Mouse (Mus musculus): ENCODE results near the gene Ing1.
A peak's percentile ranks its signal among the peaks of the same experiment; 100 is the strongest.

Gene Ing1

DNA sequence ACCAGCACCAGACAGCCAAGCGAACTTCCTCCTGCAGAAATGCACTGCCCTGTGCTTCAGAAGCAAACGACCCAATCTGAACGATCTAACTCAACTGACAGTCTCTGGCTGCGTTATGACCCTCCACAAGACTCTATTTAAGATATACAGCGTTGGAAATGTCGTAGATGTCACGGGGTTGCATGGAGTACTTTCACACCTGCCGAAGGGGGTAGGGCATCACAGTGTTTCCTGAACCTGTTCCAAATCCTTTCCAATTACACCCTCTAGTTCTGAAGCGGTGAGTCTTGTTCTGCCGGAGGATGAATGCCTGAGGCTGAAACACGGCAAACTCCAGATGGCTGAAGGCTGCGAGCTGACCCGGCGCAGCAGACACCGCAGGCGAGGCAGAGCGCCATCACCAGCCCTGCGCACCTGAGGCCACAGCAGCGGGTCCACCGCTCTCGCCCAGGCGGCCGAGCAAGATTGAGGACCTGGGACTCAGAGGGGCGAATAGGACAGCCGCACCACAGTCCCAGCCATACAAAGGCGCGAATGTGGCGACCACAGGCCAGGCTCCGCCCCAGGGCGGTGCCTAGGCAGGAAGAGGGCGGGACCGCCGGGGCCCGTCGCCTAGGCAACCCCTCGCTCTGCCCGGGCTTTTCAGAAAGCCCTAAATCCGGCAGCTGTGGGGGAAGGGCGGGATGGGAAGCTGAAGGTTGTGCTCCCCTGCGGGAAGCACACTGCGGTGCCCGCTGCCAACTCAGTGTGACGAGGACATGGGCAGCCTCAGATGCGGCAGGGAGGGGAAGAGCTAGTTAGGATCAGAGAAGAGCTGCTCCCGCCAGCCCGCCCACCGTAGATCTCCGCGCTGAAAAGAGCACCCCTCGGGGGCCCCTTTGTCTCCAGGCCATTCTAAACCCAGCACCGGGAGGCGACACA is at the start of gene Ing1:
Gene Ing1 (plus strand): TSS at position 773 of the 921 bp plus-strand sequence.
- peak; percentile 95 for DNase-seq (ENCODE audit: low read depth, low spot score)

DNA sequence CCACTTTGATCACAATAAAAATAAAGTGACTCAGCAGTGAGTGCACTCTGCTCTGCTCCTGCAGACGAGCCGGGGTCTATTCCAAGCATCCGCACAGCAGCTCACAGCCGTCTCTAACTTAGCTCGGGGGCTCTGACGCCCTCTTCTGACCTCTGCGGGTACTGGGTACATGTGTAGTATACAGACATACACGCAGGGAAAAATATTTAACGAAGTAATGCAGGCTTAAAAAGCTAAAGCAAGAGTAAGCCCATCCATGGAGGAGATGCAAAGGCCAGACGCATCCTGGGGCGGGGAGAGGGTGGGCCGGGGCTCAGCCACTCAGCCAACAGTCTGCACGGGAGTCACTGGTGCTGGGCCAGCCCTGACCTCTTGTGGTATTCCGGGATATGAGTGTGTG is 49.3 kb upstream of the Ing1 start:
- DNase-seq (ENCODE audit: low read depth, low spot score) = no peak

DNA sequence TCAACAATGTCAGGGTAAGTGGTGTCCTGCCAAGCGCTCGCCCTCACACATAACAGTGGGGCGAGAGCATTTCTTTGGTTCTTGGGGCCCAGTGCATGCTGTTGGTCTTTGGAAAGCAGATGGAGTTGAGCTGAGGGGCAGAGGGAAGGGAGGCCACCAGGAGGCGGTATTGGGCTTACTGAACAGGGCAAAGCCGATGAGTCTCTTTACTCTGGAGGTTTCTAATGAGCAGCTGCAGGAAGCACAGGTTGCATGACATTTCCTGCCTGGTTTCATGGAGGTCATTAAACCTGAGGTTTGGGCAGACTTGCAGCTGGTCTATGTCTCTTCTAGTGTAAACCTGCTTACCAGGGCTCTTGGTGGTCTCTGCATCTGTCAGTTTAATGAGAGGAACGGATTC is 48.6 kb upstream of the Ing1 start:
- no peak for DNase-seq (ENCODE audit: low read depth, low spot score)

DNA sequence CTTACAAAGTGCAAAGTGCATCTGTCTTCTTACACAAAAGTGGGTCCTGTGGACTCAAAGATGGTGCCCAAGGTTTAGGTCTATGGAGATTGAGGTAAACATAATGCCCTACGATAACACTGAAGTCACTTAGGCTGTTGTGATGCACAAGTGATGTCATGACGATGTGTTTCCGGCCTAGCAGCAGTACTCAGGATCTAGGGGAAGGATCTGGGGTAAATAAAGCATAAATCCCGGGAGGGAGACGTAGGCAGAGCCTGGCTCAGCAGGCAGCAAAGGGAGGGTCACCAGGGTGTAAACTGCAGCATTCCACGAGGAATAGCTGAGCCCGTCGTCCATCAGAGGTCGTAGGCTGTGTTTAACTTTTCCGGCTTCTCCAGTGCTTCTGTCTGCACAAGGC is 46.5 kb upstream of the Ing1 start:
- no peak for DNase-seq (ENCODE audit: low read depth, low spot score)

DNA sequence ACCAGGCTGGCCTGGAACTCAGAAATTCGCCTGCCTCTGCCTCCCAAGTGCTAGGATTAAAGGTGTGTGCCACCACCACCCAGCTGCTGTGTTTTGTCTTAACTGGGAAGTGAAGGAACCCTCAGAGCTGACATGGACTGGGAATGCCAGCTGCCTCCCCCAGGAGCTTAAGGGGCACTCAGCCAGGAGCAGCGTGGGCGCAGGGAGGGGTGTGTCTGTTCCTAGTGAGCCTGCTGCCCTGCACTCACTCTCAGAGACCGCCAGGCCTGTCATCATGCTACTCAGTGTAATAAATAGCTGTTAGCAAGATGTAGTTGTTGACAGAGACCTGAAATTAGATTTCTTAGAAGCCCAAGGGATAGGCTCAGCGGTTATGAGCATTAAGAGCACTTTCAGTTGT is 44.4 kb upstream of the Ing1 start:
- DNase-seq (ENCODE audit: low read depth, low spot score) = no peak

DNA sequence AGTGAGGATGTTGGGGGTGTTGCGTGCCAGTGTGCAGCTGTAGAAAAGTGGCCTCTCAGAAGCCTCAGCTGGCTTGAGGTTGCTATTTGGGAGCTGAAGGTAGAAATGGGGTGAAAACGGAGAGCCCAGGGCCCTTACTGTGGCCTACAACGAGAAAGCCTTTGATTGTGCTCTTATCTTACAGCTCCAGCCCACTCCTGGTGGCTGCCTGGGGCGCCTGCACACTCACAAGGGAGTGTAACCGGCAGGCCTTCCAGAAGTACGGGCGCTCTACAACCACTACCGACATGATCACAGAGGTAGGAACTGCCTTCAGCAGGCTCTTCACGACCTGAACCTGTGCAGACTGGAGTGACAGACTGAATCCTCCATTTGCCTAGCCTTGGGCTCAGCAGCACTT is 42.7 kb upstream of the Ing1 start:
- DNase-seq (ENCODE audit: low read depth, low spot score) = no peak

DNA sequence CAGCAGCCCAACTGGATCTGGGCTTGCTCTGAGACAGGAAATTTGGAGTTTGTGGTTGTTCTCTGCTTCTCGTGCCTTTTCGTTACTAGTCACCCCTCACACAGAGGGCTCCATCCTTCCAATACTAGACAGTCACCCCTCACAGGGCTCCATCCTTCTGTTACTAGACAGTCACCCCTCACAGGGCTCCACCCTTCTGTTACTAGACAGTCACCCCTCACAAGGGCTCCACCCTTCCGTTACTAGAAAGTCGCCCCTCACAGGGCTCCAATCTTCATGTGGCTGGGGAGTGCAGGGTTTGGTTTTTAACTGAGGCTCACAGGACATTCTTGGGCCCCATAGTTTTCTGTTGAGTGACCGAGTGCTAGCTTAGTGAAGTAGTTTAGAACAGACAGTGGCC is 42.1 kb upstream of the Ing1 start:
- no peak for DNase-seq (ENCODE audit: low read depth, low spot score)

DNA sequence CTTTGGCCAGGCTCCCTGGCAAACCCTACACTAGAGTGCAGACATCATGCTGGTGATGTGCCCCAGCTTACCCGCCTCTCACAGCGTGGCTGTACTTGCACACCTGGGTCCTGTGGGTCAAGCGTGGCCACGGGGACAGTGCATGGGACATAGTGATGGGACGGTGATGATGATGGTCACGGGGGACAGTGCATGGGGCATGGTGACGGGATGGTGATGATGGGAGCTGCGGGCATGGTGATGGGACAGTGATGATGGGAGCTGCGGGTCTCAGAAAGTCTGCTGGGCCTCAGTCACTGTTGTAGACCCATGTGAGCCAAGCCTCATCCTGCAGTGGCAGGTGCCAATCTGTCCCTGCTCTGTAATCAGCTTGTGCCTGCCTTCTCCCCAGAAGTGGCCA is 39.1 kb upstream of the Ing1 start:
- DNase-seq (ENCODE audit: low read depth, low spot score) = no peak

DNA sequence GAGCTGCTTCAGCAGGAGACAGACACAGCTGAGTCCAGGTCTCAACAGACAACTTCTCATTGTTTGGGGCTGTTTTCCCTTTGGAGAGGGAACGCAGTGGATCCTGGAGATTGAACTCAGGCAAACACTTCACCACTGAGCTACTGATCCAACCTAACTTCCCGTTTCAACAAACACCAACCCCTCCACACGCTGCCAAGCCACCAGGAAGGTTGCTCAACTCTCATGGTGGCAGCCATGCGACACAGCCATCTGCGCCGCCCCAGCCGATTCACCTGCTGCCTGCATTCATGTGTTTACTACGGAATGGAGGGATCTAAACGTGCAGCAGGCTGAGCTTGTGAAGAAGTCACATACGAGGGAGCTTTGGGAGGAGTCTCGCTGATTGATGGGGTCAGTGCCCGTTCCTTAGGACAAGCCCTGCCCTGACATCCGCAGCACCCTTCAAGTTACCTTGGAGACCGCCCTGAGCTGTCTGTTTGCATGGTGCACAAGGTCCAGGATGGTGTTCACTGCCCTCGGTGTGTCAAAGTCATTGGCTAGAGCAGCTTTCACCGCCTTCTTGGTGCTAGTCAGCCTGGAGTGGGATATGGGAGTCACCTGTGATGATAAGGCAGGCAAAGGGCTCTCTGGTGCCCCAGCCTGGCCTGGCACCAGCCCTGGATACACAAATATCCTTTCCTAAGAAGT is 37.9 kb upstream of the Ing1 start:
- no peak for DNase-seq (ENCODE audit: low read depth, low spot score)

DNA sequence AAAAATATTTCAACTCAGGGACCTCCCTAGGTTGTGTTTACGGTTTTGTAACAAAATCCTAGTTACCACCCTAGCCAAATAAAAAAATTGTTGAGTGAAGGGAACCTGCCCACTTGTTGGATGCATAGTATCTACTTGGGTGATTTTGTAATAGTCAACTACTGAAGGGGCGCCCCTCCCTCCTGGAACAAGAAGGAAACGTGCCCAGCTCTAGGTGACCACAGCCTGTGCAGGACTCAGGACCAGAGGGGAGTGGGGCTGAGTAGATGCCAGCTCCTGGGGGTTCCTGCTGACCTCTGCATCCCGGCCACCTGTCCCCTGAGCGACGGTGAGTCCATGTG is 37.3 kb upstream of the Ing1 start:
- DNase-seq (ENCODE audit: low read depth, low spot score) = no peak

DNA sequence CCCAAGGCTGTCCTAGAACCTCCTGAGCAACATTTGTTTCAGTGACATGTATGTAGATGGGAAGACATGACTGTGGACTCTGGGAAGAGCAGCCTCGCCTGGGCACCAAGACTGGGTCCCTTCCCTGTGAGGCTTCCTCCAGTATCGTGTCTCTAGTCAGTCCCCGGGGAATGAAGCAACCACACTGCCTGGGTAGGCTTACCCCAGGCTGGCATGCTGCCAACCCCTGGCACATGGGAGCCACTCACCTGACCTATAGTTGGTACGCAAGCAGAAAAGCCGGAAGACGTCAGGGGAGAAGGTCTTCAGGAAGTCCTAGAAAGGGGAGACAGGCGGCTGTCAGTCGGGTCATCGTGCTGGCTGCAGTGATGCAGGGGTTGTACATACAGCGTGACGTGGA is 36.7 kb upstream of the Ing1 start:
- no peak for DNase-seq (ENCODE audit: low read depth, low spot score)

DNA sequence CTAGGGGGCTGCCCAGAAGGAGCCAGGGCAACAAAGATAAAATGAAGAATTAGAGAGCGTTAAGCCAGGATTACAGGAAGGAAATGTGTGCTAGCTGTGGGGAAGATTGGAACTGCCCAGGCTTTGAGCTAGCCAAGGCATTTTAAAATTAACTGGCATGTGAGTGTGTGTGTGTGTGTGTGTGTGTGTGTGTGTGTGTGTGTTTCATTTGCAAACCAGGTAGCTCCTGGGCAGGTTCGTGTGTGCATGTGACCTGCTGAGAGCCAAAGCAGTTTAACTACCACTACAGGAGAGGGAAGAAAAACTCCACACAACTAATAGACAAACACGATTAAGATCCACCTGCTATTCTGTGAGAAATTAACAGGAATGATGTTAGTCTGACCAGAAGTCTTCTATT is 32.0 kb upstream of the Ing1 start:
- no peak for DNase-seq (ENCODE audit: low read depth, low spot score)

DNA sequence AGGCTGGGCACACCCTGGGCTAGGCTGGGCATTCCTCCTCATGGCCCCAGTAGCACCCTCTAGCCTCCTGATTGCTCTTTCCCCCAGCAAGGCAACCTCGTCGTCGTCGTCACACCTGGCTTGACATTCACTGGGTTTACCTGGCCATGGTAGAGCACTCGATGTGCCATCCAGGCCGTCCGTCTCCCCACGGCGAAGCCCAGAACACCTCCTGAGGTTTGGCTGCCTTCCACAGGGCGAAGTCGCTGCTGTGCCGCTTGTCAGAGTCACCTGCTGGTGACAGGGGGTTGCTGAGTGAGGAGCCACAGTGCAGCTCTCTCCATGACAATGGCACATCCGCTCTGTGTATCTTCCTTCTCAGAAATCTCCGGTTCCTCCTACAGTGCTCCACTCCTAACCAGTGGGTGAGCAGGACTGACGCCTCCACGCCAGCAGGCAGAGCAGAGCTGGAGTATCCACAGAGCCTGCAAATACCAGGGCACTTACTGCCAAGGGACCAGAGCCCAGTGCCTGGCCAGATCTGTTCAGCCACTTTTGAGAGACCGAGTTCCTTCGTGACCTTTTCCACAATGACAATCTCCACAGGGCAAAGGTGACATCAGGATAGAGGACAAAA is 25.1 kb upstream of the Ing1 start:
- no peak for DNase-seq (ENCODE audit: low read depth, low spot score)

DNA sequence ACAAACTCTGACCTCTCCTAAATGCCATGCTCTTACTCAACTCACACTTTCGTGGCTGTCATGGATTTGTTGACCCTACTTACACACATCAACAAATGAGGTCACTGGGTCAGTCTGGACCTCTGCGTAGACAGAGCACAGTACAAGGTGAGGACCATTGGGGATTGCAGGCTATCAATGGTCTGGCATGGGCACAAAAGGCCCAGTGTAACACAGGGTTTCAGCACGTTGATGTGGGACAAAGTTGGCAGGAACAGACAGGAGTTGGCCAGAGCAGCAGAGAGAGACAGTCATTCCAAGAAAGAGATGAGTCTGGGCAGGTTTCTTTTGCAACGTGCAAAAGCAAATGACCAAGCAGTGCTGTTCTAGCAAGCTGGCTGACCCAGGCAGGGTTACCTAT is 24.5 kb upstream of the Ing1 start:
- DNase-seq (ENCODE audit: low read depth, low spot score) = no peak

DNA sequence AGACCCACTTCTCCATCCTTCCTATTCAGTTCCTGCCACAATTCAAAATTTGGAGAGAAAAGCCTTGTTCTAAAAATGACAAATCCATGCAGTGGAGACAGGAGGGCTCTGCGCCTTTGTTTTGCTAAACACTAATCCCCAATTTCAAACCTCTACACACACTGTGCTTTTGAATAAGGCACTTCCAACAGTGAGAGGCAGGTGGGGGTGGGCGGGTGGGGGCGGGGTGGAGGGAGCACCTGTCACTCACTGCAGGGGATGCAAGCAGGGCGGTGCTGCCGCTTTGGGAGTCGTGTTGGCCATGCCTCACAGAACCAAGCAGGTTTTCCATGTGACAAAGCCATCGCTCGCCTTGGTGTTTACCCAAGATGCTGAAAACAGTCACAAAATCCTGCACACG is 20.9 kb upstream of the Ing1 start:
- no peak for DNase-seq (ENCODE audit: low read depth, low spot score)

DNA sequence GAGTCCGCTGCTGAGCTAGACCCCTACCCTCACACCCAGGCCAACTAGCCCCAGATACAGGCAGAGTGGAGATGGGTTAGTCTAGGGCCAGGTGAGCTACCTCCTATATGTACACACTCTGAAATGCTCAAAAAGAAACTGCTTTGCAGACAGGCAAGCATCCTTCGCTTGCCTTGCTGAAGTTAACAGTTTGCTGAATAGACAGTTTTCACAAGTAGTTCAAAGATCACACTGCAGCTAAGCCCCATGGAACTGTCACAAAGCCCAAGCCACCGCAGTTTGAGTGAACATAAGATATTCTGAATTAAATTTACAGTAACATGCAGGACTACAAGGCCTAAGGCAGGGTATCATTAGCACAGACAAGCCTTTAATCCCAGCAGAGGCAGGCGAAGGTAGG is 16.3 kb upstream of the Ing1 start:
- DNase-seq (ENCODE audit: low read depth, low spot score) = no peak

DNA sequence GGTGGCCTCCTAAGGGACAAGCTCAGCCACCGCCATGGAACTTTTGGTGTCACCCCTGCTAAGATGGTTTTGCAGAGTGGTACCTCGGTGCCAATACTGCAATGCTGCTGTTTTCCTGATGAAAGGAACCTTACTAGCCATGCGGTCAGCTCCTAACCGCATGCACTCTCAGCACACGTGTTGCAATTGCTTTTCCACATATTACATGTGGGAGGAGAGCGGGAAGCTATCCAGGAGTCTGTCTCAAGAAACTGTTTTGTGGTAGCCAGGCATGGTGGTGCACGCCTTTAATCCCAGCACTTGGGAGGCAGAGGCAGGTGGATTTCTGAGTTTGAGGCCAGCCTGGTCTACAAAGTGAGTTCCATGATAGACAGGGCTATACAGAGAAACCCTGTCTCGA is 15.2 kb upstream of the Ing1 start:
- no peak for DNase-seq (ENCODE audit: low read depth, low spot score)

DNA sequence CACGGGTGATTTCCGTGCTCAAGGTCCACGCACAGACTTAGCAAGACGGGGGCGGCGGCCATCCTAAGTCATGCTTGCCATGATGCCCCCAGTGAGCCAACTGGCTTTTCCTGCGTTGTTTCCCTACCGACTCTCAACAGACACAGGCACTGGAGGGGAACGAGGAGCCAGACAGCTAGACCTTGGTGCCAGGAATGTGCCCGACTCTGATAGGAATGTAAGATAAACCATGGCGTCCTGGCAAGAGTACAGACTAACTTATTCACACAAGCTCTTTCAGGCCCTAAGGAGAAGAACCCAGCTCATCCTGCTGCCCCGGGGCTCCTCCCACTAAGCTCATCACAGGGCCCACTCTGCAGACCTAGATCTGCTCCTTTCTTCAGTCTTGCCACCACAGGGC is 13.3 kb upstream of the Ing1 start:
- no peak for DNase-seq (ENCODE audit: low read depth, low spot score)

DNA sequence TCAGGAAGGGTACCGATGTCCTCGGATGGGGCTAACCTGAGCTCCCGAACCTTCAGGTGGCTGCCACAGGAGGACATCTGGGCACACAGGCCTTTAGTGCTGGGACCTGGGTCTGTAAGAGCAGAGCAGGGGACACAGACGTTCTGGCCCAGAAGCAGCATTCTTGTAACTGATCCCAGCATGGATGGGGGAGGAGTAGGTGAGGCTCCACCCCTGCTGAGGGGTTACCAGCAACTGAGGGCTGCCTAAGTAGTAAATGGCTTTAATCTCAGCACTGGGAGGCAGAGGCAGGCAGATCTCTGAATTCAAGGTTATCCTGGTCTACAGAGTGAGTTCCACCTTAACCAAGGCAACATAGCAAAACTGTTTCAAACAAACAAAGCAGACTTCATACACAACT is 12.5 kb upstream of the Ing1 start:
- DNase-seq (ENCODE audit: low read depth, low spot score) = no peak

DNA sequence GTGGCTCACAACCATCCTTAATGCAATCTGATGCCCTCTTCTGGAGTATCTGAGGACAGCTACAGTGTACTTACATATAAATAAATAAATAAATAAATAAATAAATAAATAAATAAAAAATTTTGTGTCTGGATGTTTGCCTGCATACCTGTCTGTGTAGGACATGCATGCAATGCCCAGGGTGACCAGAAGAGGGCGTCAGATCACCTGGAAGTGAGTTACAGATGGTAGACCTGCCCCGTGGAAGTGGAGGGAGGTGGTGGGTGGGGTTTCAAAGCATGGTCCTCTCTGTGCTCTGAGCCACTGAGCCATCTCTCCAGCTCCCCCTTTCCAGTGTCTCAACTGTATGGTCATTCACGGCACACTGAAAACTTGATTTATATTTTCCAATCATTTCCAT is 11.0 kb upstream of the Ing1 start:
- no peak for DNase-seq (ENCODE audit: low read depth, low spot score)

DNA sequence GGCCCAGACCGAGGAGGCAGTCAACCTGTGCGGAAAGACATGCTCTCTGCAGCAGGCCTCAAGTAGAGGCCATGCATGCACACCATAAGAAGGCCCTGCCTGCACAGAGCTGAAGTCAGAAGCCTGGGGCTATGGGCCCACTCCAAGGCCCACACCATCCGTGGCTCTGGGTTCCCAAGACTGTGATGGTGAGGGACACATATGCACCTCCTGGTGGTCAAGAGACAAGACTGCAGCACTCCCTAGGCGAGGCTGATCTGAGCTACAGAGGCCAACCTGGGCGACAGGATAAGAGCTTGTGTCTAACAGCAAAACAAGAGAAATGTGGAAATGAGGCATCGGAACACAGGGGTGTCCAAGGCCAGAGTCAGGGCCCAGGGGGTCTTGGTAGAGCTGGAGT is 8.3 kb upstream of the Ing1 start:
- DNase-seq (ENCODE audit: low read depth, low spot score) = no peak

DNA sequence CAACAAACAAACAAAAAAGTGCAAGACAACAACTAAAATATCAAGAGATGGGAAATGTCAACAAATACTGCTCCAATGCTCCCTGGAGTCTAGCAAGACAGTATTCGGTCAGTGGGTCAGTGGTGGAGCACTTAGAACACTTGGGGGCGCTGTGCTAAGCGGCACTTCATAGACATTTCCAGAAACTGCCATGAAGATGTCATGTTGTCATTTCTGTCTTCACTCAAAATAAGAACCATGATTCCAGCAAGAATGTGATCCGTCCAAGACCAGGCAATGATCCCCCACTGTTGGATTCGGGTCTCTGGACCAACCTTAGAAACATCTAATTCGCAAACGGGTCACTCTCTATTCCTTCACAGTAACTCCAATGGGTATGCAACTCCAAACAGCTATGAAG is 5.7 kb upstream of the Ing1 start:
- DNase-seq (ENCODE audit: low read depth, low spot score) = no peak

Data from telencephalon, adult 2 months (tissue).